Mouse (Mus musculus): ENCODE data around the gene Pttg1. TPM values are rescaled to one million over a fixed set of nuclear protein-coding genes. Genes with fewer than 3 reads are reported as not detected.

Gene Pttg1
- 10 to 100 TPM; 20.6 to 26.4 TPM for total RNA-seq (2021)

DNA sequence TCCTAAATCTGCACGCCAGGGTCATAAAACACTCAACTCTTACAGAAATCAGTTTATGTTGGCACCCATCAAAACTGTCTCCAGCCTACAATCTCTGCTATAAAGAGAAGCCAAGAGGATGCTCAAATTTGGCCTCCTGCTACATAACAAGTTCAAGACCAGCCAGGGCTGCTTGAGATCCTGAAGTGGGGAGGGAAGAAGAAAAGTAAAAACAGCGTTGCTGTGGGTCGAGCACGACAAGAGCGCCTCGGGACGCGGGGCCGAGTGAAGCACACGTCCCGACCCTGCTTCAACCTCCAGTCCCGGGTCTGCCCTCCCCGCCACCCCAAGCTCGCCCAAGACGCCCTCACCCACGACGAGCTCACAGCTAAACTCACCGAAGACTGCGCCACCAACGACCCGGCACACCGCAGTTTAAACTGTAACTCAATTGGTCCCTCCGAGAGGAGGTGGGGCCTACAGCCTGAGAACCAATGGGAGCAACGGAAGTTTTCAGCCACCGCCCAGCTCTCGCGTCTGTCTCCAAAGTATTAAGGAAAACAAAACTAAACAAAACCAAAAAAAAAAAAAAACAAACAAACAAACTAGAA is at the start of gene Pttg1:
TSS of gene Pttg1 (minus strand) at position 428 of the 590 bp plus-strand sequence.
- peak; percentile 64 to 66 for DNase-seq

DNA sequence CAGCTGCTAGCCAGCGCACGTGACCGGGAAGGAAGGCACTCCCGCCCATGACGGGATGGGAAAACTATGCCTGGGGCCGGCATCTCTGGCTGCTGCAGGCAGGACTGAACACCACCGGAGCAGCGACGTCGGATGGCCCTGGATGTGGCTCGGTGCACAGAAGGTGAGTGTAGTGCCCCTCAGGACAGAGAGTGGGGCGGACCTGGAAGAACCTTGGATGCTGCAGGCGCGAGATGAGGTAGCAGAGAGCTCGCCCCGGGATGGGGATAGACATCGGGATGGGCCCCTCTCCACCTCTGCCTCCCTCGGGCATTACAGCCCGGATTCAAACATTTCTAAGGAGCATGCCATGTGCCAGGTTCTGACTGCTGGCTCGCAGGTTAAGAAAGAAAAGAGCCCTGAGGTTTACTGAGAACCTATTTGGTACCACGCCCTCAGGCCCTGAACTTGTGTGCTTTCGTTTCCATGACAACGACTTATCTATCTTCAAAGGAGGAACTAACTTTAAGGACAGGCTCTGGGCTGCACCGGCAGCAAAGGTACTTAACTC is 48.2 kb upstream of the Pttg1 start, which contains the start of gene C1qtnf2:
TSS of gene C1qtnf2 (plus strand) at position 52 of the 550 bp plus-strand sequence.
- DNase-seq: no peak

DNA sequence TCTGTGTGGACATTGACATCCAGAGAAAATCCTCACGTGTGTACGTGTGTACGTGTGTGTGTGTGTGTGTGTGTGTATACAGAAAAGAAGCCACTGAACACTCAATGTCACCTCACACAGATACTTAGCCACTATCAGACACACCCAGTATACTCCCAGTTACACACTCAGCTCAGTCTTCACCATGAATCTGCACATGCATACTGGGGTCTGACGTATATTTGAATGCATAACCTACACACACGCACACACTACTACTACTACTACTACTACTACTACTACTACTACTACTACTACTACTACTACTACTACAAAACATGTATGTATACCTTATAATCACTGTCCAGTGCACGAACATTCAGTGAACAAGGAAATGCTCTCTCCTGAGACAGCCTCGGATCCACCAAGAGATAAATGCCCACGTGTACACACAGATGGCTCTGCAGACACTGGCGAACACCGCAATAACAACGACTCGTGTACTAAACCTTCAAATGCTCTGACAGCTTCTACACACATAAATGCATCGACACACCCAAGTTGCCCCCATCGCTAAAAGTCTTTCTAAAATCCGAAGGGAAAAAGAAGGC is 47.7 kb upstream of the Pttg1 start:
- no peak for DNase-seq

DNA sequence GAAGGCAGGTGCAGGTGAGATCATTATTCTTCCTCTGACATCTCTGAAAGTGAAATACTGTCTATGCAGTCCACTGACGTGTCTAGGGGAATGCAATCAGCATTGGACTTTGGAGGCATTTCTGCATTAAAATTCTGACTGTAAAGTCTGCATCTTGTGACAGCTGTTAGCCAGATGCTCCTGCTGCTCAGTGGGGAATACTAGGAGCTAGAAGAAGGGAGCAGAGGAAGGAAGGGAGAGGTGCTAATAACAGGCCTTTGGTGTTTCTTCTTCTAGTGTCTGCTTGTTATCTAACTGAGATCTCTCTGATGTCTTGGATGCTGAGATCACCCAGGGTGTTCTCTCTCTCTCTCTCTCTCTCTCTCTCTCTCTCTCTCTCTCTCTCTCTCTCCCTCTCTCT is 47.1 kb upstream of the Pttg1 start:
- DNase-seq: no peak

DNA sequence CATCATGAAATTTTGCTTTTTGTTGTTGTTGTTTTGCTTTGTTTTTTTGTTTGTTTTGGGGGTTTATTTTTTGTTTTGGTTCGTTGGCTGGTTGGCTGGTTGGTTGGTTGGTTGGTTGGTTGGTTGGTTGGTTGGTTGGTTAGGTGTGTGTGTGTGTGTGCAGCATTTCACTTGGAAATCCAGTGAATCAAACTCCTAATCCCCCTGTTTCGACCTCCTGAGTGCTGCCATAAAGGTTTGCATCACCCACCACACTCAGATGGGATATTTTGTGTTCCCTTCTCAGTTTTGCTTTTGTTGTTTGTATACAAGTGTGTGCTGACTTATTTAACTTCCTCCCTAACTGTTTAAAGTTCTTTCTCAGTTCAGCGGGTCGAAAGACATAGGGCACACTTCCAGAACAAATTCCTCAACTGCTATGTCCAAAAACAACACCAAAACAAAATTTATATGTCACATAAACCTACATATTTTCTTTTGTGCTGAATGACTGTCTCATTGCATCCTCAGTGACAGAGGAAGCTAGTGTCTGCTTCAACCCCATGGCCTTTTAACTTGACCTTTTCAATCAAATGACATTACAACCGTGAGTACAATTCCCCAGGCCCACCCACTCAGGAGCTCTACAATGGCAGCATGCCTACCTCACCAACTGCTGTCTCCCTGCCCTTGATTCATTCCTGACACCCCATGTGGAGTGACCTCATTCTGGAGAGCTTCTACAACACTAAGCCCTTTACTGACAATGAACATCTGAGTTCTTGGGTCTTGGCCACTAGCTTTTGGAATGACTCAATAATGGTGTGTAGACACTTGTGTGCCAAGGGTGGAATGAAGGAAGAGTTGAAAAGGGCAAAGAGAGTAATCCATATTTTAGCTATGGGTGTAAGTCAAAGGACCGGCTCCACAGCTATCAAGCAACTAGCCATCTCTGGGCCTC is 45.1 kb upstream of the Pttg1 start:
- no peak for DNase-seq

DNA sequence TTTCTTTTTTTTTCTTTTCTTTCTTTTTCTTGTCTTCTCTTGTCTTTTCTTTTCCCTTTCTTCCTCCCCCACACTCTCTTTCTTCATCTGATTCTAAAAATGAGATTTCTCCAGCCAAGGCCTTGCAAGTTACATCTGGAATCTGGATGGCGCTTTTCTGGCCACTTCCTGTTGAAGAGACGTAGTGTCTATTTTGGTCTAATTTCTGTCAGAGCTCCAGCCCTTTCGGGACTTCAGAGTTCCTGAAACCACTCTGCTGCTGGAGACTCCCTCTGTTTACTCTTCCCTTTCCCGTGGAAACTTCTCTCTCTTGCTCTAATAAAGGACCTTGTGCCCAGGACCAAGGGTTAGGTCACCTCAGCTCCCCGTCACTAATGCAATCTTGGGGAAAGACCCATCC is 44.1 kb upstream of the Pttg1 start:
- no peak for DNase-seq

DNA sequence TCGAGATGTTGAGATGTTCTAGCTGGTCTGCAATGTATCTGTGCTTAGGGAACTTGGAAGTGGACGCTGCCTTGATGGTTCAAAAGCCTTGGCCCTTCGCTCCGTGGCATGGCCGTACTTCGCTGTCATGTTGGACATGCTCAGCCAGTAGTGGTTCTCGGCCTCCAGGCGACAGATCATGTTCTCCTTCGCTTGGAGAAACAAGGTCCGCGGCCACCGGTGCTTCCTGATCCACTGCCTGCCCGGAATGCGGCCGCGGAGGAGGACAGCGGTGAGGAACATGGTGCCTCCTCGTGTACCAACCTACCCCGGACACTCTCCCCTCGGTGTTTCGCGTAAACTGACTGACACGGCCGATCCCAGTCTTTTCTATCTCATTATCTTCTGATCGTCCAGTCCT is 37.2 kb upstream of the Pttg1 start:
- no peak for DNase-seq

DNA sequence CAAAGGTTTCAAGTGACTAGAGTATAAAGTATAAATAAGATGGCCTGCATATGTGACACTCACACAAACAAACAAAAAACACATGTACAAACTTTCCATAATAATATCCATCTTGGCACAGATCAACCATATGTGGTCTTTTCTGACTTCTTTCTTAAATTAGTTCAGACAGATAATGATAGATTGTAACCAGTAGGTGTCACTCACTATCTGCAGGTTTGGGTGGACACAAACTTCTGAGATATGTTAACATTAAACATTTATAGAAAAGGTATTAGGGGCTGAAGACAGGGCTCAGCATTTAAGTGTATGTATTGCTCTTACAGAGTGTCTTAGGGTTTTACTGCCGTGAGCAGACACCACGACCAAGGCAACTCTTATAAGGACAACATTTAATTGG is 26.2 kb upstream of the Pttg1 start:
- no peak for DNase-seq

DNA sequence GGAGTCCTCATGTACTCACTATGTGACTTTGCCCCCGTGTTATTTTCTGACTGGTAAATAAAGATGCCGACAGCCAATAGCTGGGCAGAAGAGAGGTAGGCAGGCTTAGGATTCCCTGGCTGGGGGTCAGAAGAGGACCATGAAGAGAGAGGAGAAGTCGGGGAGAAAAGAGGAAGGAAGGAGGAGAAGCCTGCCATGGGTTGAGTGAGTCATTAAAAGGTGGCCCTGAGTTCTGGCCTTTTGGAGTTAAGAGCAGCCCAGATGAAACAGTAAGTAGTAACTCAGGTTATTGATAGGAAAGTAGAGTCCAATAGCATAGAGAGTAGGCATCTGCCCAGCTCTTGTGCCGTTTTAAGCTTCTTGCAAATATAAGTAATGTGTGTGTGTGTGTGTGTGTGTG is 25.3 kb upstream of the Pttg1 start:
- no peak for DNase-seq

DNA sequence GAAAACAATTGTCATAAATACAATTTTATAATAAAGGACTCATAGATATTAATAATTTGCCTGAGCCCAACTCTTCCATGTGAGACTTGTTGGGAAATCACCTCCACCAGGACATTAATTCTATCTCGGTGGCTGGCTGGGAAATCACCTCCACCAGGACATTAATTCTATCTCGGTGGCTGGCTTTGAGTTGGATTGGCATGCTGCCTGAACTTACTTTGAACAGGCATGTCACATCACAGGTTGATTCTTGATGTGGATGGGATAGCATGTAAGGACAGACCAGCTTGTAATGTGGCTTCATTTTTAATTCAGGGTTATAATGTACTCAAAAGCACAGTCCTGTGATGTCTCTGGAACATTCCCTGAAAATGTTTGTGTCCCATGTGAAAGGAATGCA is 23.9 kb upstream of the Pttg1 start:
- no peak for DNase-seq

DNA sequence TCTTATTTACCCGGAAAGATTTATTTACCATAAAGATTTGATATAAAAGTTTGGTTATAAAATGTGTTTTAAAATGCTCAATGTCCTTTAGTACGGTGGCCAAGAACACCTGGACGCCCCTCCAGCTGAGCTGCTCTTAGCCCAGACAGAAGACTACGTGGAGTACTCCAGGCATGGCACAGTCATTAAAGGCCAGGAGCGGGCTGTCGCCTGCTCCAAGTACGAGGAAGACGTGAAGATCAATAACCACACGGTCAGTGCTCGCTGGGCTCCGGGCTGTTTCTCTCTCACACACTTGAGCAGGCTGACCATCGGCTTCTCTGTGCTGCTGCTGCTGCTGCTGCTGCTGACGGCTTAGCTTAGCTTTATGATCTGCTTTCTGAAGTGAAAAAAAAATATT is 17.1 kb upstream of the Pttg1 start:
- no peak for DNase-seq

DNA sequence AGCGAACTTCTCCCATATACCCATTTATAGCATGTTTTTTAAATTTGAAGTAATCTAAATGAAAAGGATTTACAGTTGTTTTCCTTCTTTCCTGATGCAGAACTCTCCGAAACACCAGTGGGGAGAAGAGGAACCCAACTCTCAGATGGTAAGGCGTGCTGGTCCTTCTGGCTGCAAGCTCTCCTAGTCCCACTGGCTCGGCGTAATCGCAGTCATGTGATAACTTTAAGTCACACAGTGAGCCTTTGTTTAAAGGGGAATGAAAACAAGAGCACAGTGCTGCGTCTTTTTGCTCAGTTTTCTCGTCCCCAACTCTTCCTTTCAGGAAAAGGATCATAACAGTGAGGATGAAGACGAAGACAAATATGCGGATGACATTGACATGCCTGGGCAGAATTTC is 15.1 kb upstream of the Pttg1 start:
- DNase-seq: no peak

DNA sequence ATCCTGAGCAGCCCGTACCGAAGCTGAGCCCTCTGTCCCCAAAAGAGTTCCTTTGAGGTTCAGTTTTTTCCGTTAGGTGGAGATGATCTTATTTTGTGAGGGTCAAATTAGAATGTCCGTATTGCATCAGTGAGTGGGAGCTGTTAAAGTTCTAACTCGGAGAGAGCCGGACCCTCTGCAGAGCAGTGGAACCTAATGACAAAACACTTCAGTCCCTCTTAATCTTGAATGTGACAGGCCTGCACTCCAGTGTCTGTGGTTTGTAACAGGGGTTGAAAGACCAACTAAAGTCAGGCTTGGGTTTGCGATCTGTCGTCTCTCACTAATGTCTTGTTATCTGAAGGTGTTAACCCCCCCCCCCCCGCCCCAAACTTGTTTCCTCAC is 8.0 kb upstream of the Pttg1 start:
- DNase-seq: no peak

DNA sequence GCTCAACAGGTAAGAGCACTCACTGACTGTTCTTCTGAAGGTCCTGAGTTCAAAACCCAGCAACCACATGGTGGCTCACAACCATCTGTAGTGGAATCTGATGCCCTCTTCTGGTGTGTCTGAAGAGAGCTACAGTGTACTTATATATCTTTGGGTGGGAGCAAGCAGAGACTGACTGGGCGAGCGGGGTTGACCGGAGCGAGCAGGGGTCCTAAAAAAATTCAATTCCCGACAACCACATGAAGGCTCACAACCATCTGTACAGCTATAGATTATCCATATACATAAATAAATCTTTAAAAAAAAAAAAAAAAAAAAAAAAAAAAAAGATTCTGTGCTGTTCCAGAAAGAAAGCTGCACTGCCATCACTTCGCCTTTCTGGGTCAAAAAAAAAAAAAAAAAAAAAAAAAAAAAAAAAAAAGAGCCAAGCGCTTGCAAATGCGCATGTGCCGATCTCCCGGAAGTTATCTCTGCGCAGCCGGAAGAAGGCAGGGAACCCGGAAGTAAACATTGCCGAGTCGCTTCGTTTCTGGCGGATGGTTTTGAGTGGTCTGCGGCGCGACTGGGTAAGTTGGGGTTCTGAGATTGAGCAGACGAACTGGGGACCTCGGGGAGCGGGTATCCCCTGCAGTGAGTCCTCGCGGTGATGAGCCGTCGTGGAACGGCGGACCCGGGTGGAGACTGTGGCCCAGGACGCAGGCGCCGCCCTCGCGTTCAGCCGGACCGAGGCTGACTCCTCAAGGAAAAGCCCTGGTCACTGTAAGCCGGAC is 7.4 kb upstream of the Pttg1 start, which contains the start of gene Slu7:
TSS of gene Slu7 (plus strand) at position 491 of the 770 bp plus-strand sequence.
- DNase-seq: peak; percentile 48 to 61

DNA sequence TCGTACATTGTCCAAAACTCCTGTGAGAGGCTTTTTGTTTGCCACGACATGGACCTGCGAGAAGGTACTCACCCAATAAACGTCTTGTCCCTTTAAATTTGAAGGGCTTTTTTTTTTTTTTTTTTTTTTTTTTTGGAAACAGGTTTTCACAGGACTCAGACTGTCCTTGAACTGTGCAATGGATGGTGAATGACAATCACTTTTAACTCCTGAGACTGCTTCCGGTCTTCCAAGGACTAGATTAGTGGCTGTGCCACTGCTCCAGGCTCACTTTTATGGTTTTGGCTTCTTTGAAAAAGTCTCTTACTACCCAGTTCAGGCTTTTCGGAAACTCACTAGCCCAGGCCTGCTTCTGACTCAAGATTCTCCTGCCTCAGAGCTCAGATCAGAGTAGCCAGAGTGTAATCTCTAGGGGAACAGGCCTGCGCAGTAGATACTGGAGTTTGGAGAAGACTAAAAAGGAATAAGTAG is 398 bp upstream of the Pttg1 start:
- no peak for DNase-seq

DNA sequence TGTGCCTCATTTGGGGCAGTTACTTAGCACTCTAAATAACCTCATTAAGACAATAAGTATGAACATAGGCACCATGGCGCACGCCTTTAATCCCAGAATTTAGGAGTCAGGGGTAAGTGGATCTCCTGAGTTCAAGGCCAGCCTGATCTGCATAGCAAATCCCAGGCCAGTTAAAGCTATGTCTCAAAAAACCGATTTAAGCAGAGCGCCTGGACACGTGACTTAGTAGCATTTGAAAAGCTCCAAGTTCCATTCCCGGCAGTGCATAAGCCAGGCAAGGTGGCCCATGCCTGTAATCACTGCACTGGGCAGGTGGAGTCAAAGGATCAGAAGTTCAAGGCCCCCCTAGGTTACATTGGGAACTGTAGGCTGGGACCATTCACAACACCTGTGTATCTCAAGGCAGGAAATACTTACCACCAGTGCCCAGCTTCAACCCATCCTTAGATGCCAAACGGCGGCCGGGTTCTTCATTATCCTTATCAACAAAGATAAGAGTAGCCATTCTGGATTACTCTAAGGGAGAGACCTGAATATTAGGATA is 813 bp downstream of the Pttg1 start:
- DNase-seq: no peak

DNA sequence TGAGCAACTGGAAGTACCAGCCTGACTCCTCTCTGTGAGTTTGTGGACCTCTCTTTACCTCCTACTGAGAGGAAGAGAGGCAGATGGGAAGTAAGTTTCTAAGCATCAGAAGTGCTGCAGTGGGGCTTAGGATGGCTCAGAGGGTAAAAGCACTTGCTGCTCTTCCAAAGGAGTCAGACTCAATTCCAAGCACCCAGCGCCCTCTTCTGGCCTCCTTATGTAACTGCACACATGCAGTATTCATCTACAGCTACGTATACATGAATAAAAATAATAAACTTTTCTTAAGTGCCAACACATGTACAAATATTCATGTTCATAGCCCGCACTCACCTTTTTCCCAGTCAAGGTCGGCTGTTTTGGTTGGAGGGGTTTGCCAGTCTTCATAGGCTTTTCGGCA is 1.7 kb downstream of the Pttg1 start:
- no peak for DNase-seq

DNA sequence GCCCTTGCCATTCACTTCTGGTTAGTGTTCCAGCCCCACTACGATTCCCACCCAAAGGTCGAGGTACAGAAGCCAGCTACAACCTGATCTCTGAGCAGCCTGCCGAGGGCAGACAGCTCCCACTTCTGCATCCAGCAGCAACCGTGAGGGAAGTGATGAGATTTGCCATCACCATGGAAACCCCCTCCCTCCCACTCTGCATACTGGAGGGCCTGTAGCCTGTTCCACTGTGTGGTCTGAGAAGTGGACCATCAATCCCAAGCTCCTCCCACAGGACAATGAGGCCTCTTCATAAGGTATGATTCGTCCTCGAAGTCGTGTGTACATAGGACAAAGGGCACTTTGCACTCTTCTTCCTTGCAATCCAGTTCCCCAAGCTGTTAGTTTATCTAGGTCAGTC is 8.8 kb downstream of the Pttg1 start:
- DNase-seq: no peak

DNA sequence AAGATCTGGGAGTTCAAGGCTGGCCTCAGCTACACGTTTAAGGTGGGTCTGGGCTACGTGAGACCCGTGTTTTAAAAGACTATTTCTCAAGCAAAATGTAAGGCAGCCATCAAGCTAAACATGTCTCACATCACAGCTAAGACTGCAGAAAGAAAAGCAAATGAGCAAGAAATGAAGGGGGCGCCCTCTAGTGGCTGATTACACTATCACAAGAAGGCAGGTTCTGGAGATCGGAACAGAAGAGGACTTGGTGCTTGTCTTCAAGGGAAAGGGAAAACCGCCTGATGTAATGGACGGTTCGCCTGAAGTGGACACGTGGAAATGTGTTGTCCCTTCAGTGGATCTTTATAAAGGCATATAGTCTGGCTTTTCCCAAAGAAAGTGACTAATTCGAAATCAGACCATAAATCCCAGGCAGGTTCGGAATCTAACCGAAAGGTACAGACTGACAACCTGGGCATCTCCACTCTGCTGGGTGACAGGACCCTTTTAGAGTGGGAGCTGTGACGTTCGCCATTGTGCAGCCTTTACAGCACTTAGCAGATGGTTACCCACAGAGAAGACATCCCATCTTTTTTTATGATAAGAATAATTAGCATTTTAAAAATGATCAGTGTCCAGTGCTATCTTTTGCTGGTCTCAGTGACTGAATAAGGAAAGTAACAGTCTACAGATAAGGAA is 13.1 kb downstream of the Pttg1 start:
- DNase-seq: peak; percentile 60 to 64

DNA sequence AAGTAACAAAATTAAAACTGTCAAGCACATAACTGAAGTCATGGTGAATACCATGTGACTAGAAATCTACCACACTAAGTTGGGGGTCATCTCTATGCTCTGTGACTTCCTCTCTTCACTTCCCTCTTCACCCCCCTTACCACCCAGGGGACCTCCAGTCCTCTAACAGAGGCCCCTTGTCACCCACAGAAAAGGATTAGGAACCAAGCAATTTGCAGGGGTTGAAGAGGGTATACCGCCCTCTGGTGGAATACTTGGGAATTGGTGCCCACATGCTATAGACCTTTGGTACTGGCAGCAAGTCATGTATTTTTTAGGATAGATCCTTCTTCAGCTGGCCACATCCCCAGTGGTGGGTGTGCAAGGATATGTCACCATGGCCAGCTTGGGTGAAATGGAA is 14.6 kb downstream of the Pttg1 start:
- DNase-seq: peak; percentile 47 to 58

DNA sequence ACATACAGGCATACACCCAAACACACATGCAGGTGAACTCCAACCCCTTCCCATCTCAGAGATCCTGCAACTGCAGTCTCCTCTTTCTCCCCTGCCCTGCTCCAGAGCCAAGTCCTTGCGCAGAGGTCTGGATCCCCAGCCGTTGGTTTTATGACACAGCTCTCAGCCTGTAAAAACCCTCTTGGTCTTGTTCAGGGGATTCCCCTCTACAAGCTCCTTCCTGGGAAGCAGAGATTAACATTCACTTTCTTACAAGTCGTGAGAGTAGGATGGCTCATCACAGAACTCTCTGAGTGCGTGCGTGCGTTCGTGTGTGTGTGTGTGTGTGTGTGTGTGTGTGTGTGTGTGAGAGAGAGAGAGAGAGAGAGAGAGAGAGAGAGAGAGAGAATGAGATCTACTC is 15.8 kb downstream of the Pttg1 start:
- no peak for DNase-seq

Measured in layer of hippocampus, postnatal 36 days (tissue).